Mouse (Mus musculus): ENCODE measurements around the gene Fam107a. TPM values are rescaled to one million over a fixed set of nuclear protein-coding genes. Genes with fewer than 3 reads are reported as not detected.

Gene Fam107a
- polyA plus RNA-seq, 1 experiment from 2014 or later = 0.46 TPM

- 52% methylated on average over 1 of the region's 1 CpGs for whole genome bisulfite sequencing
- no peak overlapping the region for H3K4me3 ChIP-seq (ENCODE audit: low read depth, low read length)
- no peak overlapping the region for H3K9ac ChIP-seq (ENCODE audit: low read depth, low read length)
- no peaks in the 10 kb centered on the region for H3K9me3 ChIP-seq (ENCODE audit: control insufficient read depth, low read length)
- H3K36me3 ChIP-seq (ENCODE audit: control insufficient read depth, insufficient read depth, low read length) = no peaks in the 10 kb centered on the region
- DNase-seq (ENCODE audit: low spot score) (no peak), ATAC-seq (ENCODE audit: low FRiP score) (no peak)
- H3K4me2 ChIP-seq (replicated peaks; ENCODE audit: low read depth, low read length) = no peak overlapping the region
- no peaks in the 10 kb centered on the region for H3K4me1 ChIP-seq (replicated peaks; ENCODE audit: control insufficient read depth, insufficient read depth, low read length)
- no peak overlapping the region for H3K27ac ChIP-seq (ENCODE audit: low read depth, low read length)
- H3K27me3 ChIP-seq (ENCODE audit: control insufficient read depth, insufficient read depth, low read length) = 0 out of 2 replicates have a peak, but pooled peaks cover 2% of the 10 kb centered on the region
These were observed 9.5 kb upstream of the Fam107a start for GRCm38 (mm10) chr14:8327371-8327770.

GRCm38 (mm10) chr14:8326961-8327360 lies 9.1 kb upstream of the Fam107a start:
- Histone ChIP-seq H3K4me3 (ENCODE audit: low read depth, low read length) (no peak overlapping the region), H3K36me3 (ENCODE audit: control insufficient read depth, insufficient read depth, low read length) (no peaks in the 10 kb centered on the region), H3K9ac (ENCODE audit: low read depth, low read length) (no peak overlapping the region), H3K27me3 (ENCODE audit: control insufficient read depth, insufficient read depth, low read length) (0 out of 2 replicates have a peak, but pooled peaks cover 2% of the 10 kb centered on the region), H3K4me1 (replicated peaks; ENCODE audit: control insufficient read depth, insufficient read depth, low read length) (no peaks in the 10 kb centered on the region), H3K9me3 (ENCODE audit: control insufficient read depth, low read length) (no peaks in the 10 kb centered on the region), H3K27ac (ENCODE audit: low read depth, low read length) (no peak overlapping the region), H3K4me2 (replicated peaks; ENCODE audit: low read depth, low read length) (no peak overlapping the region)
- DNase-seq (ENCODE audit: low spot score) (no peak), ATAC-seq (ENCODE audit: low FRiP score) (no peak)

- Histone ChIP-seq H3K36me3 (ENCODE audit: control insufficient read depth, insufficient read depth, low read length) (no peaks in the 10 kb centered on the region), H3K4me2 (replicated peaks; ENCODE audit: low read depth, low read length) (no peak overlapping the region), H3K27me3 (ENCODE audit: control insufficient read depth, insufficient read depth, low read length) (0 out of 2 replicates have a peak, but pooled peaks cover 2% of the 10 kb centered on the region), H3K4me3 (ENCODE audit: low read depth, low read length) (no peak overlapping the region), H3K9ac (ENCODE audit: low read depth, low read length) (no peak overlapping the region), H3K4me1 (replicated peaks; ENCODE audit: control insufficient read depth, insufficient read depth, low read length) (no peaks in the 10 kb centered on the region), H3K9me3 (ENCODE audit: control insufficient read depth, low read length) (no peaks in the 10 kb centered on the region), H3K27ac (ENCODE audit: low read depth, low read length) (no peak overlapping the region)
- DNase-seq (ENCODE audit: low spot score) = no peak
- ATAC-seq (ENCODE audit: low FRiP score) = no peak
- WGBS = 68% methylated on average over 4 of the region's 4 CpGs
These were observed 7.9 kb upstream of the Fam107a start for GRCm38 (mm10) chr14:8325746-8326145.

GRCm38 (mm10) chr14:8320528-8320927 lies 2.7 kb upstream of the Fam107a start:
- DNase-seq (ENCODE audit: low spot score) = no peak
- no peaks in the 10 kb centered on the region for H3K9me3 ChIP-seq (ENCODE audit: control insufficient read depth, low read length)
- H3K4me2 ChIP-seq (replicated peaks; ENCODE audit: low read depth, low read length) = no peak overlapping the region
- H3K27ac ChIP-seq (ENCODE audit: low read depth, low read length) = no peak overlapping the region
- peaks cover 30% of the 10 kb centered on the region for H3K27me3 ChIP-seq (ENCODE audit: control insufficient read depth, insufficient read depth, low read length)
- no peak overlapping the region for H3K9ac ChIP-seq (ENCODE audit: low read depth, low read length)
- H3K4me1 ChIP-seq (replicated peaks; ENCODE audit: control insufficient read depth, insufficient read depth, low read length) = 0 out of 2 replicates have a peak, but pooled peaks cover 6% of the 10 kb centered on the region
- ATAC-seq (ENCODE audit: low FRiP score) = no peak
- H3K36me3 ChIP-seq (ENCODE audit: control insufficient read depth, insufficient read depth, low read length) = no peaks in the 10 kb centered on the region
- H3K4me3 ChIP-seq (ENCODE audit: low read depth, low read length) = no peak overlapping the region
- WGBS = 82% methylated on average over 3 of the region's 3 CpGs

- Histone ChIP-seq H3K9me3 (ENCODE audit: control insufficient read depth, low read length) (no peaks in the 10 kb centered on the region), H3K36me3 (ENCODE audit: control insufficient read depth, insufficient read depth, low read length) (no peaks in the 10 kb centered on the region), H3K4me3 (ENCODE audit: low read depth, low read length) (peak overlapping the region; percentile 24; the same call in 1 of the 2 replicates), H3K4me2 (replicated peaks; ENCODE audit: low read depth, low read length) (peak overlapping the region; percentile 31), H3K27ac (ENCODE audit: low read depth, low read length) (no peak overlapping the region), H3K4me1 (replicated peaks; ENCODE audit: control insufficient read depth, insufficient read depth, low read length) (0 out of 2 replicates have a peak, but pooled peaks cover 6% of the 10 kb centered on the region), H3K9ac (ENCODE audit: low read depth, low read length) (0 out of 2 replicates have a peak overlapping the region, but pooled peaks have one; percentile 23), H3K27me3 (ENCODE audit: control insufficient read depth, insufficient read depth, low read length) (peaks cover 34% of the 10 kb centered on the region)
- DNase-seq (ENCODE audit: low spot score) (peak; percentile 51), ATAC-seq (ENCODE audit: low FRiP score) (0 out of 2 replicates have a peak, but pooled peaks have one; percentile 33)
- WGBS = 3% methylated on average over 23 of the region's 23 CpGs
These were observed 1.2 kb downstream of the Fam107a start for GRCm38 (mm10) chr14:8316366-8317193.

GRCm38 (mm10) chr14:8315169-8315568 lies 2.7 kb downstream of the Fam107a start:
- H3K9ac ChIP-seq (ENCODE audit: low read depth, low read length) = no peak overlapping the region
- 0 out of 2 replicates have a peak, but pooled peaks cover 6% of the 10 kb centered on the region for H3K4me1 ChIP-seq (replicated peaks; ENCODE audit: control insufficient read depth, insufficient read depth, low read length)
- no peak overlapping the region for H3K4me2 ChIP-seq (replicated peaks; ENCODE audit: low read depth, low read length)
- peaks cover 34% of the 10 kb centered on the region for H3K27me3 ChIP-seq (ENCODE audit: control insufficient read depth, insufficient read depth, low read length)
- H3K36me3 ChIP-seq (ENCODE audit: control insufficient read depth, insufficient read depth, low read length) = no peaks in the 10 kb centered on the region
- ATAC-seq (ENCODE audit: low FRiP score) = no peak
- no peak overlapping the region for H3K4me3 ChIP-seq (ENCODE audit: low read depth, low read length)
- H3K27ac ChIP-seq (ENCODE audit: low read depth, low read length) = no peak overlapping the region
- no peaks in the 10 kb centered on the region for H3K9me3 ChIP-seq (ENCODE audit: control insufficient read depth, low read length)
- DNase-seq (ENCODE audit: low spot score) = no peak
- WGBS = 79% methylated on average over 6 of the region's 6 CpGs

- H3K4me1 ChIP-seq (replicated peaks; ENCODE audit: control insufficient read depth, insufficient read depth, low read length) = 0 out of 2 replicates have a peak, but pooled peaks cover 6% of the 10 kb centered on the region
- H3K4me2 ChIP-seq (replicated peaks; ENCODE audit: low read depth, low read length) = no peak overlapping the region
- H3K27ac ChIP-seq (ENCODE audit: low read depth, low read length) = no peak overlapping the region
- no peaks in the 10 kb centered on the region for H3K36me3 ChIP-seq (ENCODE audit: control insufficient read depth, insufficient read depth, low read length)
- DNase-seq (ENCODE audit: low spot score) (peak; percentile 42), ATAC-seq (ENCODE audit: low FRiP score) (no peak)
- no peaks in the 10 kb centered on the region for H3K9me3 ChIP-seq (ENCODE audit: control insufficient read depth, low read length)
- no peak overlapping the region for H3K4me3 ChIP-seq (ENCODE audit: low read depth, low read length)
- 24% methylated on average over 3 of the region's 3 CpGs for WGBS
- H3K27me3 ChIP-seq (ENCODE audit: control insufficient read depth, insufficient read depth, low read length) = peaks cover 34% of the 10 kb centered on the region
- H3K9ac ChIP-seq (ENCODE audit: low read depth, low read length) = no peak overlapping the region
These were observed 3.3 kb downstream of the Fam107a start for GRCm38 (mm10) chr14:8314536-8314935.

GRCm38 (mm10) chr14:8313877-8314276 lies 3.9 kb downstream of the Fam107a start:
- H3K27ac ChIP-seq (ENCODE audit: low read depth, low read length) = no peak overlapping the region
- no peak for DNase-seq (ENCODE audit: low spot score)
- ATAC-seq (ENCODE audit: low FRiP score) = no peak
- WGBS = 47% methylated on average over 7 of the region's 7 CpGs
- no peaks in the 10 kb centered on the region for H3K9me3 ChIP-seq (ENCODE audit: control insufficient read depth, low read length)
- 0 out of 2 replicates have a peak, but pooled peaks cover 6% of the 10 kb centered on the region for H3K4me1 ChIP-seq (replicated peaks; ENCODE audit: control insufficient read depth, insufficient read depth, low read length)
- no peak overlapping the region for H3K9ac ChIP-seq (ENCODE audit: low read depth, low read length)
- H3K27me3 ChIP-seq (ENCODE audit: control insufficient read depth, insufficient read depth, low read length) = peaks cover 34% of the 10 kb centered on the region
- no peaks in the 10 kb centered on the region for H3K36me3 ChIP-seq (ENCODE audit: control insufficient read depth, insufficient read depth, low read length)
- no peak overlapping the region for H3K4me3 ChIP-seq (ENCODE audit: low read depth, low read length)
- H3K4me2 ChIP-seq (replicated peaks; ENCODE audit: low read depth, low read length) = no peak overlapping the region
